Mouse (Mus musculus): ENCODE results near the gene Cd68. TPM values are rescaled to one million over a fixed set of nuclear protein-coding genes. Genes with fewer than 3 reads are reported as not detected.

Gene Cd68
- polyA plus RNA-seq, 1 experiment from 2014 or later: 32.5 TPM

DNA sequence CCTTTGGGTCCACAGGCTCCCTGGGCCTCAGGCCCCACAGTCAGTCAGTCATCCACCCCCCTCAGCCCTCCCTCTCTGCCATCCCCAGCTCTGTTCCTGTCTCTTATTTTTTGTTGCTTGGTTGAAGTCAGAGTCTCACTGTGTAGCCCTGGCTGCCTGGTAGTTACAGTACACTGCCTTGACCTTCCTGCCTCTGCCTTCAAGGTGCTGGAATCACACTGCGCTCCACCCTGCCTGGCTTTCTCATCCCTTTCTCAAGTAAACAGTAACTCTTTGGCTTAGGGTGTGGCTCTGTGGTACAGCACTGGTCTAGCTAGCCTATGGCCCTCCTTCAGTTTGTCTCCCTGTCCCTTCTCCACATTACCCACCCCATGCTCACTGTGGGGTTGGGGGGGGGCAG, 23.9 kb upstream of the Cd68 start:
- no peak for DNase-seq
- TF ChIP-seq EP300 (IDR thresholded peaks at IDR 0.05; ENCODE audit: low read depth) (no peak), CTCF (IDR thresholded peaks at IDR 0.05; ENCODE audit: low read depth) (no peak)
- ATAC-seq: no peak

DNA sequence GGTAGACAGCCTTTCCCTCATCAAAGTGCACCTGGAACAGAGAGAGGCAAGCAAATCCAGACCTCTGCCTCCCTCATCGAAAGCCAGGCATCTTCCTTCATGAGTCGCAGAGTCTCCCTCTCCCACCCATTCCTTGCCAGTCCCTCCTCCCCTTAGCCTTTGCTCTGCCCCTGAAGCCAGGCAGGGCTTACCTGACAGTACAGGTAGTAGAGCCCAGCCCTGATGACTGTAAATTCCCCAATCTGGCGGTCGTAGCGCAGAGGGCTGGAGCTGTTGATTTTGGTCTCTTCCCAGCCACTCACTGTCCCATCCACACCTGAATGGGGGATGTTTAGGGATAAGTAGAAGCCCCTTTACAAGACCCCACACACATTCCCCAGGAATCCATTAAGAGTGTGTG, 21.1 kb upstream of the Cd68 start:
- Histone ChIP-seq H3K4me1 (ENCODE audit: insufficient read depth) (peaks cover 31% of the 10 kb centered on the region), H3K4me3 (ENCODE audit: low read depth, low read length) (no peak overlapping the region), H3K27ac (ENCODE audit: low read depth) (no peak overlapping the region), H3K27me3 (ENCODE audit: insufficient read depth, low read length) (no peaks in the 10 kb centered on the region), H3K4me2 (ENCODE audit: low read depth, low read length) (no peak overlapping the region), H3K9me3 (ENCODE audit: low read length) (no peaks in the 10 kb centered on the region), H3K9ac (replicated peaks) (no peak overlapping the region), H3K36me3 (replicated peaks; ENCODE audit: insufficient read depth, low read length) (no peaks in the 10 kb centered on the region)
- WGBS (ENCODE audit: insufficient replicate concordance): 74% methylated on average over 5 of the region's 5 CpGs
- no peak for ATAC-seq
- DNase-seq: no peak
- TF ChIP-seq CTCF (IDR thresholded peaks at IDR 0.05; ENCODE audit: low read depth) (no peak), EP300 (IDR thresholded peaks at IDR 0.05; ENCODE audit: low read depth) (no peak)

More for the DNA sequence above, 23.9 kb upstream of the Cd68 start:
- H3K36me3 ChIP-seq (replicated peaks; ENCODE audit: insufficient read depth, low read length): no peaks in the 10 kb centered on the region
- no peak overlapping the region for H3K4me3 ChIP-seq (ENCODE audit: low read depth, low read length)
- H3K27ac ChIP-seq (ENCODE audit: low read depth): no peak overlapping the region
- no peak overlapping the region for H3K4me2 ChIP-seq (ENCODE audit: low read depth, low read length)
- H3K9me3 ChIP-seq (ENCODE audit: low read length): no peaks in the 10 kb centered on the region
- no peak overlapping the region for H3K9ac ChIP-seq (replicated peaks)
- no peaks in the 10 kb centered on the region for H3K27me3 ChIP-seq (ENCODE audit: insufficient read depth, low read length)
- WGBS (ENCODE audit: insufficient replicate concordance): 94% methylated on average over 1 of the region's 1 CpGs
- H3K4me1 ChIP-seq (ENCODE audit: insufficient read depth): peaks cover 31% of the 10 kb centered on the region

DNA sequence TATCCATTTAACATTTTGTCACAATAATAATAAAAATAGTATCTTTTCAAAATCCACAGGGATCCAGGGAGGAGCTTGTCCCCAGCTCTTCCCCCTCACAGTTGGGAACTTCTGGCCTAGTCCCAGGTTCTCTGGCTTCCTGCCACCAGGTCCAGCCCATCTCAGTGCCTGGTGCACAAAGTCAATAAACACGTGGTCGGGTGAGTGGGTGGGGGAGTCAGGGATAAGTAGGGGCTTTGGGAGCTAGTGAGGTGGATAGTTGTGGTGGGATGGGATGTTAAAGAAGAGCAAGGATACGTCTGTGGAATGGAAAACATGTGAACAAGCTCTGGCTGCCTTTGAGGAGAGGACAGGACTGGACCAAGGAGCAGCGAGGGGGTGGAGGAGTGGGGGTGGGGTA, 20.4 kb upstream of the Cd68 start:
- Histone ChIP-seq H3K4me2 (ENCODE audit: low read depth, low read length) (no peak overlapping the region), H3K27ac (ENCODE audit: low read depth) (peak overlapping the region; percentile 82), H3K36me3 (replicated peaks; ENCODE audit: insufficient read depth, low read length) (no peaks in the 10 kb centered on the region), H3K9ac (replicated peaks) (no peak overlapping the region), H3K27me3 (ENCODE audit: insufficient read depth, low read length) (no peaks in the 10 kb centered on the region), H3K9me3 (ENCODE audit: low read length) (no peaks in the 10 kb centered on the region), H3K4me3 (ENCODE audit: low read depth, low read length) (no peak overlapping the region), H3K4me1 (ENCODE audit: insufficient read depth) (peaks cover 31% of the 10 kb centered on the region)
- ATAC-seq: no peak
- DNase-seq: peak; percentile 79
- WGBS (ENCODE audit: insufficient replicate concordance): 35% methylated on average over 4 of the region's 4 CpGs
- TF ChIP-seq CTCF (IDR thresholded peaks at IDR 0.05; ENCODE audit: low read depth) (no peak), EP300 (IDR thresholded peaks at IDR 0.05; ENCODE audit: low read depth) (no peak)

DNA sequence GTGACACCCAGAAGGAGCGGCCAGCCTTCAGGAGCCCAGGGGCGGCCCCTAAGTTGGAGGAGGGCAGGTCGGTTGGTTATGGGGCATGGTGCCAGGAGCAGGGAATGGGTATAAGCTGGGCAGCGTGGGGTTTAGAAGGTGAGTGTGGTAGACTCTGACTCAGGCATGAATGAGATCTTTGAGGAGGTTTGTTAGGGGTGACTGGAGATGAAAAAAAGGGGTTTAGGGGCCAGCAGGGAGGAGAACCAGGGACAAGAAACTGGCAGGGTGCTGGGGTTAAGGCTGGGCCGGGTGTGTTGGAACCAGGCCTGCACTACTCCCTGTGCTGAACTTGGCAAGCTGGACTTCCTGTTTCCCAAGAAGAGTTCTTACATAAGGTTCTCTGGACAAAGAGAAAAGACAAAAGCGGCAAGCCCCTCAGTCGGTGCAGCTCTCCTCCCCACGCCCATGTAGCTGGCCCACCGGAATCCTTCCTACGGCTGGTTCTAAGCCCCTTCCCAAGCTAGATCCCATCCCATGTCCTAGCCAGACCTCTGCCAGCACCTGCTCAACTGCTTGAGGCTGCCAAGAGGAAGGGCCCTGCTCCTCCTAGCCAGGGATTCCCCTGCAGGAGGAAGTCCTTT, 19.7 kb upstream of the Cd68 start, which contains the start of gene Tnfsf13:
Tnfsf13 (minus strand) TSS at position 259 of the 623 bp plus-strand sequence.
- no peaks in the 10 kb centered on the region for H3K9me3 ChIP-seq (ENCODE audit: low read length)
- peak within 1 kb of the TSS; percentile 50 for H3K4me2 ChIP-seq (ENCODE audit: low read depth, low read length)
- no peak within 1 kb of the TSS for H3K4me3 ChIP-seq (ENCODE audit: low read depth, low read length)
- peak within 1 kb of the TSS; percentile 34 for H3K9ac ChIP-seq (replicated peaks)
- 58% methylated on average over 10 of the region's 10 CpGs for WGBS (ENCODE audit: insufficient replicate concordance)
- TF ChIP-seq EP300 (IDR thresholded peaks at IDR 0.05; ENCODE audit: low read depth): no peak
- no peak for TF ChIP-seq CTCF (IDR thresholded peaks at IDR 0.05; ENCODE audit: low read depth)
- peak within 1 kb of the TSS; percentile 82 for H3K27ac ChIP-seq (ENCODE audit: low read depth)
- no peaks in the 10 kb centered on the region for H3K36me3 ChIP-seq (replicated peaks; ENCODE audit: insufficient read depth, low read length)
- no peak for DNase-seq
- H3K4me1 ChIP-seq (ENCODE audit: insufficient read depth): peaks cover 36% of the 10 kb centered on the region
- H3K27me3 ChIP-seq (ENCODE audit: insufficient read depth, low read length): no peaks in the 10 kb centered on the region
- ATAC-seq: no peak

GRCm38 (mm10) chr11:69684936-69685335, 19.0 kb upstream of the Cd68 start:
- peak overlapping the region; percentile 34; the same call in 1 of the 2 replicates for H3K9ac ChIP-seq (replicated peaks)
- 80% methylated on average over 6 of the region's 6 CpGs for WGBS (ENCODE audit: insufficient replicate concordance)

DNA sequence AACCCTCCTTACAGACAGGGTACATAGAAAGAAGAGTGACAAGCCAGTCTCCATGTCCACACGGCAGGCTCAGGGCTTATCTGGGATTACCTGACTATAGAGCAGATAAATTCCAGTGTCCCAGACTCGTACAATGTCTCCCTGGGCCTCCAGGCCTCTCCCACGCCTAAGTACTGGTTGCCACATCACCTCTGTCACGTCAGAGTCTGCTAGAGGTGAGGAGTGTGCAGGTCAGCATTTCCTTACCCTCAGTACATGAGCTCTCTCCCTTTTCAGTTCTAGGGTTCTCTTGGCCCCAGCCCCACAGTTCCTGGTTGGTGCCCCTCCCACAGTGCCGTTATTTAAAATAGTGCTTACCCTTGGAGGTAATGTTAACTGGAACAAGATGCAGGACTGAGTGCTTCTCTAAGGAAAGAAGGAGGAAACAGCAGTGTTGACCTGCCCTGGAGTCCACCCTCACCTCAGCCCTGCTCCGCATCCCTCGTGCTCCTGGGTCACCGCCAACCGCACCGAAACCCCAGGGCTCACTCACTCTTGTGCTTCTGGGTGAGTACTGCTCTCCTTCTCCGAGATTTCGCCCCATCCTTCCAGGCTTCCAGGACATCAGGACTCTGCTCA, 18.3 kb upstream of the Cd68 start:
- DNase-seq: no peak
- H3K4me1 ChIP-seq (ENCODE audit: insufficient read depth): peaks cover 40% of the 10 kb centered on the region
- no peaks in the 10 kb centered on the region for H3K27me3 ChIP-seq (ENCODE audit: insufficient read depth, low read length)
- TF ChIP-seq EP300 (IDR thresholded peaks at IDR 0.05; ENCODE audit: low read depth) (no peak), CTCF (IDR thresholded peaks at IDR 0.05; ENCODE audit: low read depth) (no peak)
- peak overlapping the region; percentile 26; the same call in 1 of the 2 replicates for H3K9ac ChIP-seq (replicated peaks)
- H3K4me2 ChIP-seq (ENCODE audit: low read depth, low read length): no peak overlapping the region
- H3K27ac ChIP-seq (ENCODE audit: low read depth): peak overlapping the region; percentile 22; the same call in 1 of the 2 replicates
- no peak for ATAC-seq
- no peaks in the 10 kb centered on the region for H3K9me3 ChIP-seq (ENCODE audit: low read length)
- no peak overlapping the region for H3K4me3 ChIP-seq (ENCODE audit: low read depth, low read length)
- 76% methylated on average over 12 of the region's 12 CpGs for WGBS (ENCODE audit: insufficient replicate concordance)
- H3K36me3 ChIP-seq (replicated peaks; ENCODE audit: insufficient read depth, low read length): no peaks in the 10 kb centered on the region

More at GRCm38 (mm10) chr11:69684936-69685335, 19.0 kb upstream of the Cd68 start:
- peaks cover 40% of the 10 kb centered on the region for H3K4me1 ChIP-seq (ENCODE audit: insufficient read depth)
- no peaks in the 10 kb centered on the region for H3K9me3 ChIP-seq (ENCODE audit: low read length)
- DNase-seq (no peak), ATAC-seq (no peak)
- no peaks in the 10 kb centered on the region for H3K36me3 ChIP-seq (replicated peaks; ENCODE audit: insufficient read depth, low read length)
- H3K27ac ChIP-seq (ENCODE audit: low read depth): peak overlapping the region; percentile 82
- TF ChIP-seq CTCF (IDR thresholded peaks at IDR 0.05; ENCODE audit: low read depth): no peak
- no peak for TF ChIP-seq EP300 (IDR thresholded peaks at IDR 0.05; ENCODE audit: low read depth)
- H3K4me2 ChIP-seq (ENCODE audit: low read depth, low read length): peak overlapping the region; percentile 50; the same call in 1 of the 2 replicates
- H3K27me3 ChIP-seq (ENCODE audit: insufficient read depth, low read length): no peaks in the 10 kb centered on the region
- no peak overlapping the region for H3K4me3 ChIP-seq (ENCODE audit: low read depth, low read length)
